Mouse (Mus musculus): ENCODE data around the gene Lcat.

- TF ChIP-seq CTCF (IDR thresholded peaks at IDR 0.05; ENCODE audit: low read depth, low read length) (no peak), GATA2 (IDR thresholded peaks at IDR 0.05; ENCODE audit: borderline replicate concordance, low read depth, low read length) (no peak), TAL1 (conservative IDR thresholded peaks at IDR 0.05; ENCODE audit: low read depth, low read length) (no peak)
Observed at GRCm38 (mm10) chr8:105965905-105966341, 22.7 kb upstream of the Lcat start, which contains the start of gene Slc12a4.
